Mouse (Mus musculus) hindbrain, embryonic 16.5 days (tissue): Measurements from ENCODE around the gene Ptrh1. TPM values are rescaled to one million over a fixed set of nuclear protein-coding genes. Genes with fewer than 3 reads are reported as not detected.
A peak's percentile ranks its signal among the peaks of the same experiment; 100 is the strongest.

Experiments
- ATAC-seq: fragments of 200-750 bp; cut with Nextera tagmentation; 2 replicates; pipeline ENCODE4 v1.8.0; 2017; ENCODE audit warnings: moderate TSS enrichment, moderate library complexity
- H3K27ac ChIP-seq: fragments of 300-500 bp; sonication (generic); 2 replicates; pipeline ENCODE4 v1.5.1; 2014; ENCODE audit warnings: low read depth, mild to moderate bottlenecking, control low read depth, low read length, moderate library complexity
- H3K27me3 ChIP-seq: fragments of 300-500 bp; sonication (generic); replicated peaks from 2 replicates; pipeline ENCODE4 v1.6.1; 2014; ENCODE audit warnings: low read length; ENCODE audit not compliant: control insufficient read depth, insufficient read depth
- H3K36me3 ChIP-seq: fragments of 300-500 bp; sonication (generic); 2 replicates; pipeline ENCODE4 v1.6.1; 2014; ENCODE audit warnings: mild to moderate bottlenecking, low read length, moderate library complexity, mixed read lengths; ENCODE audit not compliant: control insufficient read depth, insufficient read depth
- H3K4me1 ChIP-seq: fragments of 300-500 bp; sonication (generic); 2 replicates; pipeline ENCODE4 v1.6.1; 2014; ENCODE audit warnings: low read depth, low read length; ENCODE audit not compliant: control insufficient read depth, insufficient read depth
- H3K4me2 ChIP-seq: fragments of 300-500 bp; sonication (generic); 2 replicates; pipeline ENCODE4 v1.6.1; 2014; ENCODE audit warnings: mild to moderate bottlenecking, low read length, control low read depth, moderate library complexity
- H3K4me3 ChIP-seq: fragments of 300-500 bp; sonication (generic); 2 replicates; pipeline ENCODE4 v1.5.1; 2014; ENCODE audit warnings: mild to moderate bottlenecking, low read length, control low read depth, moderate library complexity
- H3K9ac ChIP-seq: fragments of 300-500 bp; sonication (generic); 2 replicates; pipeline ENCODE4 v1.6.1; 2014; ENCODE audit warnings: low read depth, mild to moderate bottlenecking, control low read depth, low read length, moderate library complexity
- H3K9me3 ChIP-seq: fragments of 300-500 bp; sonication (generic); 2 replicates; pipeline ENCODE4 v1.6.1; 2014; ENCODE audit warnings: mild to moderate bottlenecking, low read length, moderate library complexity; ENCODE audit not compliant: control insufficient read depth
- WGBS: fragments of 180-500 bp; shearing (Covaris S2); extraction: QIAGEN DNeasy Blood & Tissue Kit; methylation state at CpG from one replicate; pipeline ENCODE4 v1.1.7; 2014; 5-methylcytosine and 5-hydroxymethylcytosine counted together
- polyA plus RNA-seq: library from polyadenylated mRNA; unstranded; fragments of >200 nt; fragmentation: Nextera tagmentation; extraction: Ambion mirVana; gene quantifications from 2 replicates; pipeline ENCODE4 v1.2.1, GENCODE M21; 2015

Ptrh1 gene
- polyA plus RNA-seq, 1 experiment from 2014 or later: 6.5 TPM

DNA sequence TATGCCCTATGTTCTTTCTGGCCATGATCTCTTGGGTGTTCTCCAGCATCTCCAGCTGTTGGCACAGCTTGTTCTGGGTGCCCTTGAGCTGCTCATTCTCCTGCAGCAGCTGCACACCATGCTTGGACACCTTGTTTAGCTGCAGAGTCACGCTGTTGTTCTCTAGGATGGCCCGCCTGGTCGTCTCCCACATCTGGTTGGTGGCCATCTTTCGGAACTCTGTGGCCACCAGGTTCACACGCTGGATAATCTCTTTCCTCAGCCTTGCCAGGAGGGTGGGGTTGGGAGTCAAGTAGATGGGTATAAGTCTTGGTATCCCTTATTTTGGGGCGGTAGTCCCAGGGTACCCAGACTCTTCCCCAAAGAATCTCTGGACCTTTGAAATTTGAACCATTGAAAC lies 4.1 kb downstream of the Ptrh1 start:
- Histone ChIP-seq H3K27me3 (no peaks in the 10 kb centered on the region), H3K27ac (no peak overlapping the region), H3K9me3 (no peaks in the 10 kb centered on the region), H3K4me3 (no peak overlapping the region), H3K4me2 (no peak overlapping the region), H3K9ac (no peak overlapping the region), H3K36me3 (no peaks in the 10 kb centered on the region), H3K4me1 (peaks cover 16% of the 10 kb centered on the region)
- no peak for ATAC-seq
- 92% methylated on average over 6 of the region's 6 CpGs for WGBS

GRCm38 (mm10) chr2:32781710-32782109 lies 6.1 kb downstream of the Ptrh1 start:
- H3K9ac ChIP-seq: no peak overlapping the region
- no peaks in the 10 kb centered on the region for H3K9me3 ChIP-seq
- ATAC-seq: no peak
- no peaks in the 10 kb centered on the region for H3K27me3 ChIP-seq
- WGBS: 82% methylated on average over 6 of the region's 6 CpGs
- H3K4me1 ChIP-seq: peaks cover 3% of the 10 kb centered on the region; the same call in 1 of the 2 replicates
- no peak overlapping the region for H3K4me3 ChIP-seq
- no peaks in the 10 kb centered on the region for H3K36me3 ChIP-seq
- H3K27ac ChIP-seq: no peak overlapping the region
- H3K4me2 ChIP-seq: no peak overlapping the region

GRCm38 (mm10) chr2:32784048-32784681 lies 8.6 kb downstream of the Ptrh1 start, which contains the start of gene Cfap157:
Gene Cfap157 (minus strand): TSS chr2:32784428.
- H3K4me1 ChIP-seq: peaks cover 3% of the 10 kb centered on the region; the same call in 1 of the 2 replicates
- no peaks in the 10 kb centered on the region for H3K27me3 ChIP-seq
- H3K36me3 ChIP-seq: peaks cover 7% of the 10 kb centered on the region
- H3K9me3 ChIP-seq: no peaks in the 10 kb centered on the region
- H3K4me3 ChIP-seq: peak within 1 kb of the TSS; percentile 14
- H3K9ac ChIP-seq: no peak within 1 kb of the TSS
- ATAC-seq: no peak
- H3K4me2 ChIP-seq: peak within 1 kb of the TSS; percentile 30
- 72% methylated on average over 4 of the region's 4 CpGs for WGBS
- no peak within 1 kb of the TSS; the same call in 1 of the 2 replicates for H3K27ac ChIP-seq

DNA sequence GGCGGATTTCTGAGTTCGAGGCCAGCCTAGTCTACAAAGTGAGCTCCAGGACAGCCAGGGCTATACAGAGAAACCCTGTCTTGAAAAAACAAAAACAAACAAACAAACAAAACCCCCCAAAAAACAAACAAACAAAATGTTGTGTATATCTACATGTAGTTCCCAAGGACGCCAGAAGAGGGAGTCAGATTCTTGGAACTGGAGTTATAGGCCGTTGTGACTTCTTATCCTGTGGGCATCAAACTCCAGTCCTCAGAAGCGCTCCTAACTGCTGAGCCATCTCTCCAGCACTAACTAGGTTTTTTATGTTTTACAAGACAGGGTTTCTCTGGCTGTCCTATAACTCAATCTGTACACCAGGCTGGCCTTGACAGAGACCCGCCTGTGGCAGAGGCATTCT lies 11.6 kb downstream of the Ptrh1 start:
- Histone ChIP-seq H3K4me2 (no peak overlapping the region), H3K4me1 (peaks cover 3% of the 10 kb centered on the region; the same call in 1 of the 2 replicates), H3K36me3 (peaks cover 10% of the 10 kb centered on the region), H3K27me3 (no peaks in the 10 kb centered on the region), H3K9ac (no peak overlapping the region), H3K9me3 (no peaks in the 10 kb centered on the region), H3K4me3 (no peak overlapping the region), H3K27ac (no peak overlapping the region)
- whole genome bisulfite sequencing: 66% methylated on average over 6 of the region's 6 CpGs
- no peak for ATAC-seq

DNA sequence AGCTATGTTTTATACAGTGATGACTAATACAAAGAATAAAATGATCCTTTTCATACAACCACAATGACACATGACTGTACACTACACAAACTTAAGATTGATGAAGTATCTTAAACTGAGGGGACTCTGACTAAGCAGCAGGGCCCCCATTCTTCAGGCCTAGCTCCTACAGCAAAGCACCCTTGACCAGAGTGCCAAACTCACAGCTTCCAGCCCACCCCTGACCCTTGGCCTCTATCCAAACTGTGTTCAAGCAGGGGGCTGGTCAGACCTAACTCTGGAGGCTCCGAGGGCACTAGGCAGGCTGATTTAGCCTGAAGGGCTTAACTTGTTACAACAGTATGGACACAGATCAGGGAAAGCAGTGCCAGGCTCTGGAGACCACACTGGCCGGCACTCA lies 13.0 kb downstream of the Ptrh1 start:
- 66% methylated on average over 2 of the region's 2 CpGs for WGBS
- Histone ChIP-seq H3K4me2 (no peak overlapping the region), H3K4me3 (no peak overlapping the region), H3K27me3 (no peaks in the 10 kb centered on the region), H3K4me1 (peaks cover 3% of the 10 kb centered on the region; the same call in 1 of the 2 replicates), H3K27ac (no peak overlapping the region), H3K36me3 (peaks cover 16% of the 10 kb centered on the region), H3K9ac (no peak overlapping the region), H3K9me3 (no peaks in the 10 kb centered on the region)
- no peak for ATAC-seq

DNA sequence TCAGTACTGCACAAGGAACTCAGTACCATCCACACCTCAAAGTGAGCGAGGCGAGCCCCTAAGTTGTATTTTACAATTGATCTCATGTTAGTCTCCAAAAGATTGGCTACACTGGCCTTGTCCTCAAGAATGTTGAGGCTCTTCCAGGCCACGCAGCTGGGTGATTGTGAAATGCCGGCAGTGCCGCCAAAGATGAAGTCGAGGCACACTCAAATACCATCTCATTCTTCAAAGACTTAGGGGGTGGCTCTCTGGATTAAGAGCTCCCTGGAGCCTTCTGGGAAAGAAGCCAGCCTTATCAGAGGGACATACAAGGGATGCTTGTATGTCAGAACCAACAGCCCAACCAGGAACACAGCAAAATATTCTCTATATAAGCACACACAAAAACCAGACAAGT lies 15.7 kb downstream of the Ptrh1 start:
- WGBS: 74% methylated on average over 6 of the region's 6 CpGs
- peaks cover 29% of the 10 kb centered on the region for H3K36me3 ChIP-seq

DNA sequence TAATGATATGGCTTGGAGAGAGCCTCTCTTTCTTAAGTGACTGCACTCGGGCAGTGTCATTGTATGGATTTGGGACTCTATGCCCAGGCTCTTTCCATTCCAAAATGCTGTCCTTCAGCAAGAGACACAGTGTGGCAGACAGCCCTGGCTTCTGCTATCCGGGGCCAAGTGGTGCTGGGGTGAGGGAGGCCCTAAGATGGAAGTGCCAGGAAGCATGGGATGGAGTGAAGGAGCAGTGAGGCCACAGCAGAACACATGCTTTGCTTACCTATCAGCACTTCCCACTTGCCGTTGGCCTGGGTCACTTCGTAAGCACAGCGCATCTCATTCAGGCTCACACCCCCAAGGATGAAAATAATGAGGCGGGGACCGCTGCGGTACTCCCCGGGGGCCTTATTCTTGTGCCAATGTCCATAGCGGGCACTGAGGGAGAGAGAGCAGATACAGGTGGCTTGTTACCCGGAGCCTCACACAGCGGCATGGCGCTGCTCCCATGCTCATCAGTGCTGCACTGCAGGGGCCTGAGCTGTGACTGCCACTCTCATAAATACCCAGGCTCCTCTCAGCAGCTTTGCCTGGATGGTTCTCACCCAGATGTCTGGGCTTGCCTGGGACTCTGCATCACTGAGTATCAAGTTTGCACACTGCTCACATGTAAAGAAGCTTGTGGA lies 20.3 kb downstream of the Ptrh1 start:
- H3K9me3 ChIP-seq: no peaks in the 10 kb centered on the region
- H3K27me3 ChIP-seq: no peaks in the 10 kb centered on the region
- H3K4me1 ChIP-seq: no peaks in the 10 kb centered on the region
- no peak for ATAC-seq
- H3K36me3 ChIP-seq: peaks cover 52% of the 10 kb centered on the region
- no peak overlapping the region for H3K9ac ChIP-seq
- no peak overlapping the region for H3K4me3 ChIP-seq
- WGBS: 76% methylated on average over 13 of the region's 13 CpGs
- H3K4me2 ChIP-seq: no peak overlapping the region
- H3K27ac ChIP-seq: no peak overlapping the region

More for the DNA sequence above, 15.7 kb downstream of the Ptrh1 start:
- no peaks in the 10 kb centered on the region for H3K9me3 ChIP-seq
- no peak overlapping the region for H3K9ac ChIP-seq
- ATAC-seq: no peak
- H3K4me2 ChIP-seq: no peak overlapping the region
- no peak overlapping the region for H3K4me3 ChIP-seq
- no peak overlapping the region for H3K27ac ChIP-seq
- H3K4me1 ChIP-seq: no peaks in the 10 kb centered on the region
- H3K27me3 ChIP-seq: no peaks in the 10 kb centered on the region

- WGBS: 64% methylated on average over 10 of the region's 10 CpGs
These were observed 22.8 kb downstream of the Ptrh1 start for GRCm38 (mm10) chr2:32798251-32798962.

More at GRCm38 (mm10) chr2:32798251-32798962, 22.8 kb downstream of the Ptrh1 start:
- Histone ChIP-seq H3K36me3 (peaks cover 59% of the 10 kb centered on the region), H3K4me3 (no peak overlapping the region), H3K4me2 (no peak overlapping the region), H3K27me3 (no peaks in the 10 kb centered on the region), H3K9me3 (no peaks in the 10 kb centered on the region), H3K9ac (no peak overlapping the region), H3K4me1 (no peaks in the 10 kb centered on the region), H3K27ac (no peak overlapping the region)
- no peak for ATAC-seq
